Mouse (Mus musculus) lung, postnatal 0 days (tissue): ENCODE data around the gene Pde11a. TPM values are rescaled to one million over a fixed set of nuclear protein-coding genes. Genes with fewer than 3 reads are reported as not detected.

Source experiments
- ATAC-seq: fragments of 200-750 bp; cut with Nextera tagmentation; 2 replicates; pipeline ENCODE4 v1.8.0; 2017; ENCODE audit warnings: moderate library complexity
- DNase-seq: peaks from one replicate; pipeline ENCODE4 v3.0.0-alpha.2; 2016; ENCODE audit warnings: low spot score
- H3K27ac ChIP-seq: fragments of 300-500 bp; sonication (generic); 2 replicates; pipeline ENCODE4 v1.5.1; 2014; ENCODE audit warnings: antibody characterized with exemption, mild to moderate bottlenecking, low read length, mixed read lengths
- H3K27me3 ChIP-seq: fragments of 300-500 bp; sonication (generic); replicated peaks from 2 replicates; pipeline ENCODE4 v1.6.1; 2014; ENCODE audit warnings: low read length, mixed read lengths; ENCODE audit not compliant: insufficient read depth
- H3K36me3 ChIP-seq: fragments of 300-500 bp; sonication (generic); 2 replicates; pipeline ENCODE4 v1.6.1; 2014; ENCODE audit warnings: low read length, mixed read lengths; ENCODE audit not compliant: insufficient read depth
- H3K4me1 ChIP-seq: fragments of 300-500 bp; sonication (generic); 2 replicates; pipeline ENCODE4 v1.6.1; 2014; ENCODE audit warnings: antibody characterized with exemption, low read depth, low read length, mixed read lengths; ENCODE audit not compliant: insufficient read depth
- H3K4me2 ChIP-seq: fragments of 300-500 bp; sonication (generic); replicated peaks from 2 replicates; pipeline ENCODE4 v1.6.1; 2014; ENCODE audit warnings: low read depth, mild to moderate bottlenecking, low read length, moderate library complexity, mixed read lengths
- H3K4me3 ChIP-seq: fragments of 300-500 bp; sonication (generic); 2 replicates; pipeline ENCODE4 v1.5.1; 2014; ENCODE audit warnings: low read depth, low read length
- H3K9ac ChIP-seq: fragments of 300-500 bp; sonication (generic); replicated peaks from 2 replicates; pipeline ENCODE4 v1.6.1; 2014; ENCODE audit warnings: low read depth, mild to moderate bottlenecking
- H3K9me3 ChIP-seq: fragments of 300-500 bp; sonication (generic); 2 replicates; pipeline ENCODE4 v1.6.1; 2016; ENCODE audit warnings: low read length, mixed read lengths
- CTCF ChIP-seq: IDR thresholded peaks from 2 replicates; pipeline ENCODE4 v1.5.1; 2016; ENCODE audit warnings: antibody characterized with exemption, mild to moderate bottlenecking
- EP300 ChIP-seq: IDR thresholded peaks from 2 replicates; pipeline ENCODE4 v1.6.1; 2016; ENCODE audit warnings: antibody characterized with exemption, mild to moderate bottlenecking, control low read depth
- WGBS: fragments of 180-500 bp; shearing (Covaris S2); extraction: QIAGEN DNeasy Blood & Tissue Kit; methylation state at CpG from one replicate; pipeline ENCODE4 v1.1.7; 2014; 5-methylcytosine and 5-hydroxymethylcytosine counted together
- polyA plus RNA-seq: library from polyadenylated mRNA; unstranded; fragments of >200 nt; fragmentation: Nextera tagmentation; extraction: Ambion mirVana; gene quantifications from 2 replicates; pipeline ENCODE4 v1.2.1, GENCODE M21; 2015

Gene Pde11a
- polyA plus RNA-seq, 1 experiment from 2014 or later, result 0.16 TPM

DNA sequence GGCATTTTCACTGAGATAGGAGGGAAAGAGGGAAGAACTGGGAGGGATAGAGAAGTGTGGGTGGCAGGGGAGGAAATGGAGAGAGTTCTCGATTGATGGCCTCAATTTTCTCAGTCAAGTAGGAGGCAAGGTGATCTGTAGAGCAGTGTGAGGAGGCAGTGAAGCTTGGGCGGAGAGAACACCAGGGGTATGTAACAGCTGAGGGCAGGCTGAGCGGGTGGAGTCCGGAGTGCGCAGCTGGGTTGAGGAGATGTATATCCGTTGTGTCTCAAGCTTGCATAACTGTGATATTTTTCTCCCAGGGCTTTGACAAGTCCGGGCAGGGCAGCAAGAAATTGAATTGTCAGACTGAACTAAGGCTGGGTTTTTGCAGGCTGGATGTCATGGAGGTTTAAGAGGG lies 281.0 kb downstream of the Pde11a start:
- TF ChIP-seq EP300 (no peak), CTCF (no peak)
- H3K4me1 ChIP-seq, result no peaks in the 10 kb centered on the region
- H3K27me3 ChIP-seq, result no peaks in the 10 kb centered on the region
- no peak overlapping the region for H3K4me3 ChIP-seq
- H3K4me2 ChIP-seq, result no peak overlapping the region
- WGBS, result 73% methylated on average over 7 of the region's 7 CpGs
- ATAC-seq (no peak), DNase-seq (no peak)
- no peaks in the 10 kb centered on the region for H3K36me3 ChIP-seq
- H3K9ac ChIP-seq, result no peak overlapping the region
- no peak overlapping the region for H3K27ac ChIP-seq
- H3K9me3 ChIP-seq, result no peaks in the 10 kb centered on the region

DNA sequence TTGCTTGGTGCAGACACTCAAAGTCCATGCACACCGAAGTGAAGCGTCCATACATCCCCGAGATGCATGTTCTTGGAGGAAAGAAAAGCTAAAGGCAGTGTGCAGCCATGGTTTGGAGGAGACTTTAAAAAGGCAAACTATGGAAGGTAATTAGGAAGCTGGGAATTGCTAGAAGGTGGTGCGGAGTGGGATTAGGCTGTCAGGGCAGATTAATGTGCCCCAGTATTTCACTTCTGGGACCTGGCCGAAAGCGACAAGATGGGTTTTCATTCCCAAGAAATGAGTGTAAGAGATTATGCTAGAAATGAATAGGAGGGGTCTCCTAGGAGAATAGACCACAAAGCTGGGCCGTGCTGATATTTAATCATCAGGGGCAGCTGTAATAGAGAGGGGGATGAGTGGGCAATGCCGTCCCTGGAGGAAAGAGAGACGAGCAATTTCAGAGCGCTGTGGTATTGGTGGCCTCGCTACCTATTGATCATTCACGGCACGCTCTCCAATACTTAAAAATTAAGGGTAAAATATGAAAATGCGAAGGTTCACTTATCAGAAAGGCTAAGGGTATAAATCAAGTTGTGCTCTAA lies 284.7 kb downstream of the Pde11a start:
- 90% methylated on average over 14 of the region's 14 CpGs for WGBS

DNA sequence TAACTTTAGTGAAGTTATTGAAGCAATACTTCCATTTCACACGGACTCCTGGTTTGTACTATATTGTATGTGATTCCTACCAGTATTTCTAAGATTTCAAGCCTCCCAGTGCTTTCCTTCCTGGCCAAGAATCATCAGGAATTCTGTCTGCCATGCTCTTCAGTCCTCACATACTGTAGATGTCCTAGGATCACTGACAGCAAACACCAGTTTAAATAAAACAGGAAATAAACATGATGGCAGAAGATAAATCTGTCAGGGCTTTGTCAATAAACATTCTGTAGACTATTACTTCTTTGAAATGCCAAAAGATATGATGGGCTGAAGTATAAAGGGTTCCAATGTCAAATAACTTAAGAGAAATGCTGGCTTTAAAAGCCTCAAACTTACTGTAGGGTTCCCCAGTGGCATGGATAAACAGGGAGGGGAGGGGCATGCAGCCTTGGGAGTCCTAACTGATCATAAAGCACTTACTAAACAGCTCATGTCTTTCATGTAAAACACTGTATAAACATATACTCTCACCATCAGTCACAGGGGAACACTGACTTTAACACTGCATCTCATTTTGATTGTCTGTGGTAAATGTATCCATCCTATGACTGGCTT lies 285.6 kb downstream of the Pde11a start:
- no peak overlapping the region for H3K9ac ChIP-seq
- no peaks in the 10 kb centered on the region for H3K36me3 ChIP-seq
- no peak overlapping the region for H3K4me3 ChIP-seq
- 40% methylated on average over 1 of the region's 1 CpGs for WGBS
- no peak for ATAC-seq
- H3K4me2 ChIP-seq, result no peak overlapping the region
- no peak for TF ChIP-seq EP300
- no peak for TF ChIP-seq CTCF
- no peaks in the 10 kb centered on the region for H3K4me1 ChIP-seq
- no peaks in the 10 kb centered on the region for H3K9me3 ChIP-seq
- H3K27ac ChIP-seq, result no peak overlapping the region
- peak; percentile 29 for DNase-seq
- no peaks in the 10 kb centered on the region for H3K27me3 ChIP-seq

More for the DNA sequence above, 284.7 kb downstream of the Pde11a start:
- H3K9ac ChIP-seq, result no peak overlapping the region
- ATAC-seq, result no peak
- H3K4me3 ChIP-seq, result no peak overlapping the region
- no peaks in the 10 kb centered on the region for H3K9me3 ChIP-seq
- no peaks in the 10 kb centered on the region for H3K4me1 ChIP-seq
- H3K27ac ChIP-seq, result no peak overlapping the region
- DNase-seq, result no peak
- H3K4me2 ChIP-seq, result no peak overlapping the region
- no peaks in the 10 kb centered on the region for H3K36me3 ChIP-seq
- no peaks in the 10 kb centered on the region for H3K27me3 ChIP-seq
- no peak for TF ChIP-seq EP300
- no peak for TF ChIP-seq CTCF

DNA sequence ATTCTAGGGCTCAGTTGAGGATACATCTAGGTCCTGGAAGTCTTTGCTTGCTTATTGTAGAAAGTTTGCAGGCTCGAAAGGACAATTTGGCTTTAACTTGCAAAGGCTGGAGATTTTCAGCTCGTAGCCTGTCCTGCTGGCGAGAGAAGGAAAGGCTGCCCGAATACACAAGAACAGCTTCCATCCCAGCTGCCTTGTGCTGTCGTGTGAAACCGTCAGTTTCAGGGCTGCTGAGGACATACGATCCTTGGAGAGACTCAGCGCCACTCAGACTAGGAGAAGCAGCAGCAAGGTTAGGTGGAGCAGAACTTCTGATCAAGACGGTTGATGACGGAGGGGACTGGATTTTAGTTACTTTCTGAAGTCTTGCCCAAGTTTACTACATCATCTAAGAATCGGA lies 287.2 kb downstream of the Pde11a start:
- Histone ChIP-seq H3K36me3 (no peaks in the 10 kb centered on the region), H3K9ac (no peak overlapping the region), H3K4me2 (no peak overlapping the region), H3K4me1 (no peaks in the 10 kb centered on the region), H3K27me3 (no peaks in the 10 kb centered on the region), H3K4me3 (no peak overlapping the region), H3K9me3 (no peaks in the 10 kb centered on the region), H3K27ac (no peak overlapping the region)
- no peak for TF ChIP-seq EP300
- TF ChIP-seq CTCF, result peak; percentile 40
- peak; percentile 24 for DNase-seq
- peak; percentile 35; the same call in 1 of the 2 replicates for ATAC-seq
- whole genome bisulfite sequencing, result 48% methylated on average over 11 of the region's 11 CpGs

DNA sequence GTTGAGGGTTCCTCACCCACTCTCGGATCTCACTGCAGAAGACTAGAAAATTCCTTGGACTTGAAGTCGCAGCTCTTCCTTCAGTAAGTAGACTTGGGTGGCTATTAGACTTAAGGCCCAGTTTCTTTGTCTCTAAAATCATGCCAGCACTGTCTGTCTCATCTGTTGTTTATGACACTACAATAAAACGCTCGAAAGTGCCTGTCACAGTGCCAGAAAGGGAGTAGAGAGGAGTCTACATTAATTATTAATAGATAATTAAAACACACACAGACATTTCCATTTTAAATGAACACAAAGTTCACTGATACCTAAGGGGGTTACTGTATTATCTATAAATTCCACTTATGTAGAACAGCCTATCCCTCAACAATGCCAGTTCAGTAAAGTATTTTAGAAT lies 287.7 kb downstream of the Pde11a start:
- H3K4me3 ChIP-seq, result no peak overlapping the region
- no peak for TF ChIP-seq EP300
- TF ChIP-seq CTCF, result no peak
- ATAC-seq (no peak), DNase-seq (no peak)
- H3K9me3 ChIP-seq, result no peaks in the 10 kb centered on the region
- no peaks in the 10 kb centered on the region for H3K4me1 ChIP-seq
- no peak overlapping the region for H3K4me2 ChIP-seq
- H3K27me3 ChIP-seq, result no peaks in the 10 kb centered on the region
- WGBS, result 58% methylated on average over 4 of the region's 4 CpGs
- H3K36me3 ChIP-seq, result no peaks in the 10 kb centered on the region
- no peak overlapping the region for H3K27ac ChIP-seq
- H3K9ac ChIP-seq, result no peak overlapping the region

DNA sequence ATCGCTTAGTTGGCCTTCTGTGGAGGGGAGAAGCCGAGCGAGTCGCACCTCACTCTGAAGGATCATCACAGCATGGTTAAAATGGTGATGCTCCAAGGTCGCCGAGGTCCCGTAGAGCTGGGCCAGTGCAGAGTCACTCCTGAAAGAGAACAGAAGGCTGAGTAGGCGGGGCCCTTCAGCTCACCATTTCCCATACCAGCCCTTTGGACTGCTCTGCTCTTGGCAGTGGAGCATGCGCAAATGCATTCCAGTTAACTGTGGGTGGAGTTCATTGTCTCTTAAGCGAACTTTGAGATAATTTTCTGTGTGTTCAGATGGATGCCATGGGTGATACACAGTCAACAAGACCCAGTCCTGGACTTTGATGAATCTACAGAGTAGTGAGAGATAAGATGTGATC lies 288.5 kb downstream of the Pde11a start:
- no peak for ATAC-seq

More for the DNA sequence above, 288.5 kb downstream of the Pde11a start:
- no peak for TF ChIP-seq CTCF
- H3K27ac ChIP-seq, result no peak overlapping the region
- no peak overlapping the region for H3K4me2 ChIP-seq
- no peak overlapping the region for H3K9ac ChIP-seq
- 77% methylated on average over 10 of the region's 10 CpGs for WGBS
- DNase-seq, result no peak
- H3K36me3 ChIP-seq, result no peaks in the 10 kb centered on the region
- H3K4me3 ChIP-seq, result no peak overlapping the region
- no peaks in the 10 kb centered on the region for H3K27me3 ChIP-seq
- no peaks in the 10 kb centered on the region for H3K4me1 ChIP-seq
- no peaks in the 10 kb centered on the region for H3K9me3 ChIP-seq
